Mouse (Mus musculus): ENCODE data around the gene Rab22a.
"Not testable (repeated sequence)": the region's sequence is repeated elsewhere in the genome, so short reads cannot be mapped to it uniquely, and the experiment has no call there.

The Rab22a gene

GRCm38 (mm10) chr2:173719115-173719514, 59.6 kb downstream of the Rab22a start, which contains the start of gene 1700010B08Rik:
TSS of gene 1700010B08Rik (plus strand) at chr2:173719415.
- in situ Hi-C loops (cut with MboI, MseI) = not testable (repeated sequence)

- in situ Hi-C loops (cut with MboI, MseI) = no loop called here
Observed at GRCm38 (mm10) chr2:173722251-173722857, 62.8 kb downstream of the Rab22a start.

- in situ Hi-C loops (cut with MboI, MseI) = no loop called here
Observed at GRCm38 (mm10) chr2:173724382-173724781, 64.8 kb downstream of the Rab22a start.

GRCm38 (mm10) chr2:173724940-173725807, 65.6 kb downstream of the Rab22a start:
- in situ Hi-C loops (cut with MboI, MseI) = loop anchor here (5.0 to 25.0 kb wide), 2 partner anchors 38 to 1288 kb away; partner anchors contain the start of gene Rtf2

GRCm38 (mm10) chr2:173725819-173726218, 66.3 kb downstream of the Rab22a start:
- in situ Hi-C loops (cut with MboI, MseI) = loop anchor here (5.0 to 25.0 kb wide), 2 partner anchors 39 to 1289 kb away; partner anchors contain the start of gene Rtf2

- in situ Hi-C loops (cut with MboI, MseI) = loop anchor here (25.0 kb wide), 1 partner anchor 1293 kb away; the partner anchor contains the start of gene Rtf2
Observed at GRCm38 (mm10) chr2:173730444-173730966, 70.9 kb downstream of the Rab22a start.

GRCm38 (mm10) chr2:173734426-173734825, 74.9 kb downstream of the Rab22a start:
- in situ Hi-C loops (cut with MboI, MseI) = loop anchor here (25.0 kb wide), 1 partner anchor 1297 kb away; the partner anchor contains the start of gene Rtf2

- in situ Hi-C loops (cut with MboI, MseI) = loop anchor here (5.0 to 25.0 kb wide), 2 partner anchors 75 to 1300 kb away; partner anchors contain the start of gene Rtf2
Observed at GRCm38 (mm10) chr2:173737222-173737989, 77.8 kb downstream of the Rab22a start, which contains the start of gene Vapb. TSS of gene Vapb (plus strand) at chr2:173737511.

GRCm38 (mm10) chr2:173738232-173738631, 78.7 kb downstream of the Rab22a start:
- in situ Hi-C loops (cut with MboI, MseI) = loop anchor here (5.0 to 25.0 kb wide), 2 partner anchors 76 to 1301 kb away; partner anchors contain the start of gene Rtf2

GRCm38 (mm10) chr2:173739107-173739506, 79.5 kb downstream of the Rab22a start:
- in situ Hi-C loops (cut with MboI, MseI) = loop anchor here (5.0 to 25.0 kb wide), 2 partner anchors 77 to 1302 kb away; partner anchors contain the start of gene Rtf2

GRCm38 (mm10) chr2:173742090-173742489, 82.5 kb downstream of the Rab22a start:
- in situ Hi-C loops (cut with MboI, MseI) = loop anchor here (25.0 kb wide), 1 partner anchor 1305 kb away; the partner anchor contains the start of gene Rtf2

- in situ Hi-C loops (cut with MboI, MseI) = loop anchor here (25.0 kb wide), 1 partner anchor 1305 kb away; the partner anchor contains the start of gene Rtf2
Observed at GRCm38 (mm10) chr2:173742744-173743143, 83.2 kb downstream of the Rab22a start.

GRCm38 (mm10) chr2:173744070-173744815, 84.7 kb downstream of the Rab22a start:
- in situ Hi-C loops (cut with MboI, MseI) = loop anchor here (25.0 kb wide), 1 partner anchor 1307 kb away; the partner anchor contains the start of gene Rtf2

GRCm38 (mm10) chr2:173748961-173749659, 89.5 kb downstream of the Rab22a start:
- in situ Hi-C loops (cut with MboI, MseI) = loop anchor here (25.0 kb wide), 1 partner anchor 1312 kb away; the partner anchor contains the start of gene Rtf2

GRCm38 (mm10) chr2:173755433-173756144, 96.0 kb downstream of the Rab22a start:
- in situ Hi-C loops (cut with MboI, MseI) = no loop called here
